Mouse (Mus musculus): ENCODE data around the gene March10. TPM values are rescaled to one million over a fixed set of nuclear protein-coding genes. Genes with fewer than 3 reads are reported as not detected.

March10 gene
- polyA plus RNA-seq, 1 experiment from 2014 or later, result not detected

DNA sequence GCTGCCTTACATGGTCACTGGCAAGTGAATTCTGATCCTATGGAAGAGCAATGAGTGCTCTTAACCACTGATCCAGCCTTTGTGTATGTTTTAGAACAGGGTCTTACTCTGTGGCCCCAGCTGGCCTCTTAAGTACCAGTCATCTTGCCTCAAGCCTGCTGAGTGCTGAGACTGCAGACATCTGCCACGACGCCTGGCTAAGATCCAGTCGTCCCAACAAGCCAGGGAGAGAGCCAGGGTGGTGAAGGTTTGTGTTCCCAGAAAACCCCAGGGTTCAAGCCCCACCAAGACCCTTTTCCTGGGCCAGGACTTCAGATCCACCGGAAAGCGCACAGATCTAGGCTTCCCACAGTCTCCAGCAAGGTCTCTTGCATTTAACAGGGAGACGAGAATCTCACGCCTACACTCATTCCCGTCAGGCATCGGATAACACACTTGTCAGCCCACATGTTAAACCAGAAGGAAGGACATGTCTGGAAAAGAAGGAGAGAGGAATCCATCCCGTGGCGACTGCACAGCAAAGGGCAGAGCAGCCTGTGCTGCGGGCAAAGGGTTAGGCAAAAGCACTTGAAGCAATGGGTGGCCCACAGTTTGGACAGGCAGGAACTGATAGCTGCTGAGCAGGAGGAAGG, 144.1 kb downstream of the March10 start:
- WGBS (ENCODE audit: missing documents), result 71% methylated on average over 11 of the region's 12 CpGs
- no peaks in the 10 kb centered on the region for H3K36me3 ChIP-seq (ENCODE audit: inconsistent target)

DNA sequence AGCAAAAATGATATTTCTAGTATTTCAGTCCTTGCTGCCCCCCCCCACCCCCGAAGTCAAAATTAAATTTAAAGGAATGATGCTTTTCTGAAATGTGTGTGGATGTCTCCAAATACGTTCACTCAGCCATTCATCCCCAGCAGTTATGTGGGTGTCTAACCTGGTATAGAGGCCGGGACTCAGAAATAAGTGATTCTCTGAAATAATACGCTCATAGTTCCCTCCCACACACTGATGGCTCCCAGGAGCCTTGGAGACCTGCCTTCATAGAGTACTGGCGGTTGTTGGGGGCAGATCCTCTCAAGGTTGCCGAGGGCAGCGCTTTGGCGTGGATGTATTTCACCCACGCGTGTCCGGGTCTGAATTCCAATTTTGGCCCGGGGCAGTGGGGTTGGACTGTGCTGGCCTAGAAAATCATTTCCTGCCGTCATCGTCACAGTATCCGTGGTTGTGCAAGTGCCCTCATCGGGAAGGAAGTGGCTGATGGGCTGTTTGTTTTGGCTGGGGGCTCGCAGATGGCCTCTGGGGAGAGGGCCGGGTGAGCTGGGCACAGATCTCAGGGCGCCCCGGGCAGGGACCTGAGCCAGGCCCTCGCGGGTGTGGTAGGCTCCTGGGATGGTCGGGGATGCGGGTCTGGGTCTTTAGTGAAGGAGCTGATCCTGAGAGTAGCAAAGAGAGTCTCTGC, 145.1 kb downstream of the March10 start:
- H3K79me2 ChIP-seq (ENCODE audit: inconsistent target), result no peaks in the 10 kb centered on the region
- H3K4me3 ChIP-seq (ENCODE audit: inconsistent target), result no peak overlapping the region
- H3K36me3 ChIP-seq (ENCODE audit: inconsistent target), result no peaks in the 10 kb centered on the region
- no peak overlapping the region for H3K27ac ChIP-seq
- WGBS (ENCODE audit: missing documents), result 16% methylated on average over 19 of the region's 24 CpGs

More for the DNA sequence above, 144.1 kb downstream of the March10 start:
- H3K79me2 ChIP-seq (ENCODE audit: inconsistent target), result no peaks in the 10 kb centered on the region
- no peak overlapping the region for H3K27ac ChIP-seq
- H3K4me3 ChIP-seq (ENCODE audit: inconsistent target), result no peak overlapping the region

Other genes with a start within 250 kb of the March10 start
- not detected in 3 replicates for gene Mrc2, start 164.1 kb downstream of the March10 start, polyA plus RNA-seq (2018)
- 9.0 to 11.0 TPM (median 10.2 TPM) in 3 replicates for gene Tanc2, start 133.3 kb upstream of the March10 start, polyA plus RNA-seq (2018)

All from macrophage (primary cell).